Mouse (Mus musculus): ENCODE measurements around the gene Rabgap1l.

Rabgap1l gene

GRCm38 (mm10) chr1:160312658-160313057, 480.4 kb downstream of the Rabgap1l start:
- DNase-seq (ENCODE audit: low spot score), result no peak

GRCm38 (mm10) chr1:160311861-160312260, 481.1 kb downstream of the Rabgap1l start:
- no peak for DNase-seq (ENCODE audit: low spot score)

GRCm38 (mm10) chr1:160309951-160310350, 483.1 kb downstream of the Rabgap1l start:
- no peak for DNase-seq (ENCODE audit: low spot score)

GRCm38 (mm10) chr1:160308996-160309395, 484.0 kb downstream of the Rabgap1l start:
- no peak for DNase-seq (ENCODE audit: low spot score)

GRCm38 (mm10) chr1:160308498-160308897, 484.5 kb downstream of the Rabgap1l start:
- no peak for DNase-seq (ENCODE audit: low spot score)

- DNase-seq (ENCODE audit: low spot score), result no peak
Observed at GRCm38 (mm10) chr1:160306866-160307616, 486.0 kb downstream of the Rabgap1l start.

- no peak for DNase-seq (ENCODE audit: low spot score)
Observed at GRCm38 (mm10) chr1:160306336-160306735, 486.7 kb downstream of the Rabgap1l start.

GRCm38 (mm10) chr1:160305826-160306225, 487.2 kb downstream of the Rabgap1l start:
- no peak for DNase-seq (ENCODE audit: low spot score)

- DNase-seq (ENCODE audit: low spot score), result no peak
Observed at GRCm38 (mm10) chr1:160304969-160305498, 488.0 kb downstream of the Rabgap1l start.

GRCm38 (mm10) chr1:160302268-160302667, 490.7 kb downstream of the Rabgap1l start:
- DNase-seq (ENCODE audit: low spot score), result no peak

GRCm38 (mm10) chr1:160301156-160301555, 491.9 kb downstream of the Rabgap1l start:
- DNase-seq (ENCODE audit: low spot score), result no peak

- DNase-seq (ENCODE audit: low spot score), result no peak
Observed at GRCm38 (mm10) chr1:160300704-160301103, 492.3 kb downstream of the Rabgap1l start.

- DNase-seq (ENCODE audit: low spot score), result no peak
Observed at GRCm38 (mm10) chr1:160299979-160300378, 493.0 kb downstream of the Rabgap1l start.

GRCm38 (mm10) chr1:160298893-160299292, 494.1 kb downstream of the Rabgap1l start:
- no peak for DNase-seq (ENCODE audit: low spot score)

GRCm38 (mm10) chr1:160297701-160298100, 495.3 kb downstream of the Rabgap1l start:
- no peak for DNase-seq (ENCODE audit: low spot score)

- DNase-seq (ENCODE audit: low spot score), result no peak
Observed at GRCm38 (mm10) chr1:160295323-160295722, 497.7 kb downstream of the Rabgap1l start.

- no peak for DNase-seq (ENCODE audit: low spot score)
Observed at GRCm38 (mm10) chr1:160293488-160293887, 499.5 kb downstream of the Rabgap1l start.

GRCm38 (mm10) chr1:160292058-160292457, 501.0 kb downstream of the Rabgap1l start:
- DNase-seq (ENCODE audit: low spot score), result peak; percentile 60

GRCm38 (mm10) chr1:160290242-160290641, 502.8 kb downstream of the Rabgap1l start:
- no peak for DNase-seq (ENCODE audit: low spot score)

GRCm38 (mm10) chr1:160287058-160287645, 505.9 kb downstream of the Rabgap1l start:
- DNase-seq (ENCODE audit: low spot score), result no peak

- DNase-seq (ENCODE audit: low spot score), result peak; percentile 44
Observed at GRCm38 (mm10) chr1:160286400-160287057, 506.5 kb downstream of the Rabgap1l start.

- DNase-seq (ENCODE audit: low spot score), result no peak
Observed at GRCm38 (mm10) chr1:160284241-160284640, 508.8 kb downstream of the Rabgap1l start.
